ENCODE assay signal across 10 mouse cellular contexts in genomic region chr10:81191342-81191982, GRCm38 (mm10). TPM values are rescaled to one million over a fixed set of nuclear protein-coding genes. Genes with fewer than 3 reads are reported as not detected.
DNase-seq lines count a peak whose midpoint lies in the region; ATAC-seq and TF ChIP-seq lines count a peak whose summit lies in the region.
"Had no signal": no experiment of that assay in that cellular context is flagged by ENCODE, and none has a peak within 500 bp of the region (broad histone marks: within the 10 kb centered on the region; RNA-seq: fewer than 3 reads in every experiment).

No protein-coding gene starts in this region.

- peaks cover 5% of the 10 kb centered on the region for H3K36me3 ChIP-seq in liver, embryonic 14.5 days (replicated peaks; ENCODE audit: control insufficient read depth, insufficient read depth, low read depth)

- peak overlapping the region; percentile 72 for H3K4me2 ChIP-seq in liver, embryonic 14.5 days (ENCODE audit: low read depth)

- H3K27me3 ChIP-seq in liver, embryonic 14.5 days (ENCODE audit: control insufficient read depth, insufficient read depth, low read length) = peaks cover 31% of the 10 kb centered on the region

- TF ChIP-seq EP300 in liver, embryonic 14.5 days (IDR thresholded peaks at IDR 0.05; ENCODE audit: low read depth) = no peak

- no peak overlapping the region for H3K9ac ChIP-seq in liver, embryonic 14.5 days (replicated peaks)

- no peak for TF ChIP-seq POLR2A in bone marrow macrophage, adult 2 months (IDR thresholded peaks at IDR 0.05; ENCODE audit: borderline replicate concordance, low read depth, low read length)

- WGBS in liver, embryonic 14.5 days (ENCODE audit: insufficient replicate concordance) = 66% methylated on average over 18 of the region's 18 CpGs

- H3K27ac ChIP-seq in gastrocnemius, adult 2 months = peak overlapping the region; percentile 99
- H3K27ac ChIP-seq in bone marrow macrophage, adult 2 months (ENCODE audit: insufficient read depth, low read depth, low read length) = peak overlapping the region; percentile 59
- H3K27ac ChIP-seq in liver, embryonic 14.5 days = no peak overlapping the region

- peak; percentile 42 for DNase-seq in gastrocnemius, adult 2 months
- DNase-seq in gastrocnemius, adult 18-20 months (ENCODE audit: low spot score) = no peak
- DNase-seq in heart, postnatal 4 days = peak; percentile 43
- DNase-seq in liver, embryonic 14.5 days (ENCODE audit: low read depth in 3 of 3, low spot score in 3 of 3) = no peak
- DNase-seq in adipocyte (ENCODE audit: low spot score) = no peak
- DNase-seq in frontal cortex, adult 2 months (ENCODE audit: extremely low spot score in 1 of 2, low spot score in 1 of 2) = no peak
- no peak for DNase-seq in spleen, postnatal 10 days (ENCODE audit: low spot score in 2 of 2)

- no peak for ATAC-seq in liver, embryonic 14.5 days (ENCODE audit: insufficient read depth)

- no peak for TF ChIP-seq CTCF in gastrocnemius, adult 2 months (IDR thresholded peaks at IDR 0.05)
- no peak for TF ChIP-seq CTCF in bone marrow macrophage, adult 2 months (IDR thresholded peaks at IDR 0.05; ENCODE audit: low read depth, low read length)
- TF ChIP-seq CTCF in liver, embryonic 14.5 days (IDR thresholded peaks at IDR 0.05; ENCODE audit: low read depth) = no peak

- peaks cover 15% of the 10 kb centered on the region for H3K4me1 ChIP-seq in bone marrow macrophage, adult 2 months (ENCODE audit: control insufficient read depth, insufficient read depth, low read length)
- H3K4me1 ChIP-seq in liver, embryonic 14.5 days (replicated peaks; ENCODE audit: control insufficient read depth in 2 of 2, insufficient read depth in 2 of 2, low read length in 1 of 2) = peaks cover 0 to 15% of the 10 kb centered on the region in 2 experiments; a peak in 3 of 4 replicates

- intact Hi-C loops in gastrocnemius, adult 2 months (cut with DNase I) = no loop called here

- peak overlapping the region; percentile 86 for H3K4me3 ChIP-seq in gastrocnemius, adult 2 months
- H3K4me3 ChIP-seq in bone marrow macrophage, adult 2 months (ENCODE audit: insufficient read depth, low read length) = peak overlapping the region; percentile 80; the same call in 1 of the 2 replicates
- H3K4me3 ChIP-seq in liver, embryonic 14.5 days (ENCODE audit: insufficient read depth in 1 of 2, low read depth in 2 of 2, low read length in 2 of 2) = no peak overlapping the region

- no peaks in the 10 kb centered on the region for H3K9me3 ChIP-seq in liver, embryonic 14.5 days (ENCODE audit: control insufficient read depth, low read length)
- H3K9me3 ChIP-seq: G1E had no signal

RNA-seq across cellular contexts. Expression of gene 4930442H23Rik, which starts 7.8 kb away (rescaled TPM):
- not detected for total RNA-seq in gastrocnemius, adult 2 months (2021)
- total RNA-seq in gastrocnemius, adult 18-20 months (2021) = not detected
- polyA plus RNA-seq in bone marrow macrophage, adult 2 months (2012; ENCODE audit: insufficient read depth, insufficient read length, missing spikeins) = not detected in 2 replicates
- not detected for total RNA-seq in heart, postnatal 4 days (2021)
- not detected in 2 replicates for polyA plus RNA-seq in liver, embryonic 14.5 days (2012; rRNA removed)
- polyA plus RNA-seq in liver, embryonic 14.5 days (2014; fragmentation: Nextera tagmentation; extraction: Ambion mirVana) = not detected in 2 replicates
- not detected in 2 replicates for polyA plus RNA-seq in frontal cortex, adult 2 months (2012; rRNA removed)
- total RNA-seq: G1E; heart, postnatal 36 days had no signal
- polyA plus RNA-seq: G1E had no signal

RNA-seq across cellular contexts. Expression of gene Dapk3, which starts 8.7 kb away (rescaled TPM):
- 10 to 100 TPM; 22.1 to 24.9 TPM for total RNA-seq in gastrocnemius, adult 2 months (2021)
- 10 to 100 TPM; 25.5 to 28.4 TPM for total RNA-seq in gastrocnemius, adult 18-20 months (2021)
- 36.4 and 39.8 TPM in 2 replicates for polyA plus RNA-seq in bone marrow macrophage, adult 2 months (2012; ENCODE audit: insufficient read depth, insufficient read length, missing spikeins)
- total RNA-seq in heart, postnatal 4 days (2021) = 10 to 100 TPM; 41.9 to 45.7 TPM
- 16.6 and 17.6 TPM in 2 replicates for polyA plus RNA-seq in liver, embryonic 14.5 days (2012; rRNA removed)
- 13.0 and 16.5 TPM in 2 replicates for polyA plus RNA-seq in liver, embryonic 14.5 days (2014; fragmentation: Nextera tagmentation; extraction: Ambion mirVana)
- 75.3 and 76.8 TPM in 2 replicates for polyA plus RNA-seq in frontal cortex, adult 2 months (2012; rRNA removed)

RNA-seq across cellular contexts. Expression of gene Nmrk2, which starts 10.4 kb away (rescaled TPM):
- total RNA-seq in gastrocnemius, adult 2 months (2021) = 10 to 100 TPM; 59.7 to 72.8 TPM
- 100 to 1,000 TPM in 1 of 2 experiments, 10 to 100 TPM in 1; 59.9 to 118 TPM for total RNA-seq in gastrocnemius, adult 18-20 months (2021)
- polyA plus RNA-seq in bone marrow macrophage, adult 2 months (2012; ENCODE audit: insufficient read depth, insufficient read length, missing spikeins) = not detected in 2 replicates
- 10 to 100 TPM; 44.1 to 74.9 TPM for total RNA-seq in heart, postnatal 4 days (2021)
- not detected in 2 replicates for polyA plus RNA-seq in liver, embryonic 14.5 days (2012; rRNA removed)
- polyA plus RNA-seq in liver, embryonic 14.5 days (2014; fragmentation: Nextera tagmentation; extraction: Ambion mirVana) = not detected in 2 replicates
- 0.18 and 0.23 TPM in 2 replicates for polyA plus RNA-seq in frontal cortex, adult 2 months (2012; rRNA removed)
- total RNA-seq: G1E had no signal
- polyA plus RNA-seq: G1E had no signal

RNA-seq across cellular contexts. Expression of gene Eef2, which starts 15.0 kb away (rescaled TPM):
- total RNA-seq in gastrocnemius, adult 2 months (2021) = 1,000 to 10,000 TPM; 1,128 to 1,335 TPM
- 1,000 to 10,000 TPM; 1,320 to 1,335 TPM for total RNA-seq in gastrocnemius, adult 18-20 months (2021)
- polyA plus RNA-seq in bone marrow macrophage, adult 2 months (2012; ENCODE audit: insufficient read depth, insufficient read length, missing spikeins) = 877 and 1,003 TPM in 2 replicates
- total RNA-seq in heart, postnatal 4 days (2021) = 1,000 to 10,000 TPM; 1,326 to 1,351 TPM
- polyA plus RNA-seq in liver, embryonic 14.5 days (2012; rRNA removed) = 476 and 570 TPM in 2 replicates
- 233 and 270 TPM in 2 replicates for polyA plus RNA-seq in liver, embryonic 14.5 days (2014; fragmentation: Nextera tagmentation; extraction: Ambion mirVana)
- polyA plus RNA-seq in frontal cortex, adult 2 months (2012; rRNA removed) = 1,035 and 1,113 TPM in 2 replicates

RNA-seq across cellular contexts. Expression of gene Pias4, which starts 23.7 kb away (rescaled TPM):
- total RNA-seq in gastrocnemius, adult 2 months (2021) = 10 to 100 TPM; 15.7 to 16.2 TPM
- total RNA-seq in gastrocnemius, adult 18-20 months (2021) = 10 to 100 TPM; 15.3 to 17.1 TPM
- 21.9 and 28.2 TPM in 2 replicates for polyA plus RNA-seq in bone marrow macrophage, adult 2 months (2012; ENCODE audit: insufficient read depth, insufficient read length, missing spikeins)
- total RNA-seq in heart, postnatal 4 days (2021) = 10 to 100 TPM; 17.5 to 18.6 TPM
- 11.2 and 13.2 TPM in 2 replicates for polyA plus RNA-seq in liver, embryonic 14.5 days (2012; rRNA removed)
- 14.9 and 19.0 TPM in 2 replicates for polyA plus RNA-seq in liver, embryonic 14.5 days (2014; fragmentation: Nextera tagmentation; extraction: Ambion mirVana)
- polyA plus RNA-seq in frontal cortex, adult 2 months (2012; rRNA removed) = 25.7 and 27.4 TPM in 2 replicates

Comparison
In these comparisons a context has a peak if more than half of its experiments do, and no peak if none do; other contexts are left out.
1. DNase-seq: peak in gastrocnemius, adult 2 months (single experiment) and heart, postnatal 4 days (single experiment); none in gastrocnemius, adult 18-20 months (single experiment), liver, embryonic 14.5 days (0 of 3), adipocyte (single experiment), frontal cortex, adult 2 months (0 of 2) and spleen, postnatal 10 days (0 of 2).
2. H3K4me3 ChIP-seq: peak in gastrocnemius, adult 2 months (single experiment) and bone marrow macrophage, adult 2 months (single experiment); none in liver, embryonic 14.5 days (0 of 2).